Mouse (Mus musculus) small intestine, adult 2 months (tissue): ENCODE results near the gene Crtc3.

ENCODE experiments used
- CTCF ChIP-seq: fragments of 200-500 bp; IDR thresholded peaks from 2 replicates; pipeline ENCODE4 v1.5.1; 2012; ENCODE audit warnings: low read depth, mild to moderate bottlenecking, control low read depth, inconsistent platforms, low read length, moderate library complexity, mixed read lengths; ENCODE audit not compliant: insufficient replicate concordance, insufficient read length; ENCODE audit errors: extremely low read depth
- POLR2A ChIP-seq: fragments of 200-500 bp; IDR thresholded peaks from 2 replicates; pipeline ENCODE4 v1.6.1; 2012; ENCODE audit warnings: low read depth, mild to moderate bottlenecking, control low read depth, inconsistent platforms, low read length, moderate library complexity

- TF ChIP-seq POLR2A = no peak
- no peak for TF ChIP-seq CTCF
Measured at GRCm38 (mm10) chr7:80736199-80736598, 47.5 kb upstream of the Crtc3 start.
